Mouse (Mus musculus) cortical plate, adult 2 months (tissue): Measurements from ENCODE around the gene Nars2. TPM values are rescaled to one million over a fixed set of nuclear protein-coding genes. Genes with fewer than 3 reads are reported as not detected.
A peak's percentile ranks its signal among the peaks of the same experiment; 100 is the strongest.

ENCODE experiments used
- H3K27ac ChIP-seq: fragments of 200-500 bp; 2 replicates; pipeline ENCODE4 v1.5.1; 2012; ENCODE audit warnings: low read length, control low read depth, inconsistent platforms; ENCODE audit not compliant: insufficient read depth
- H3K4me1 ChIP-seq: fragments of 200-500 bp; 2 replicates; pipeline ENCODE4 v1.6.1; 2011; ENCODE audit warnings: low read length; ENCODE audit not compliant: control insufficient read depth, insufficient read depth
- H3K4me3 ChIP-seq: fragments of 200-500 bp; 2 replicates; pipeline ENCODE4 v1.5.1; 2011; ENCODE audit warnings: mild to moderate bottlenecking, low read length, control low read depth; ENCODE audit not compliant: insufficient read depth
- CTCF ChIP-seq: fragments of 200-500 bp; IDR thresholded peaks from 2 replicates; pipeline ENCODE4 v1.5.1; 2011; ENCODE audit warnings: mild to moderate bottlenecking, control low read depth, low read length; ENCODE audit not compliant: insufficient read depth; ENCODE audit errors: extremely low read depth
- POLR2A ChIP-seq: fragments of 200-500 bp; IDR thresholded peaks from 2 replicates; pipeline ENCODE4 v1.6.1; 2011; ENCODE audit warnings: mild to moderate bottlenecking, low read length, control low read depth; ENCODE audit not compliant: insufficient read depth; ENCODE audit errors: extremely low read depth
- polyA plus RNA-seq: library from polyadenylated mRNA; depleted of rRNA; stranded (reverse); fragments of >200 nt; gene quantifications from 2 replicates; pipeline ENCODE4 v1.2.3, GENCODE M21; 2012; rRNA removed

Nars2 gene
- 9.5 and 11.8 TPM in 2 replicates for polyA plus RNA-seq

DNA sequence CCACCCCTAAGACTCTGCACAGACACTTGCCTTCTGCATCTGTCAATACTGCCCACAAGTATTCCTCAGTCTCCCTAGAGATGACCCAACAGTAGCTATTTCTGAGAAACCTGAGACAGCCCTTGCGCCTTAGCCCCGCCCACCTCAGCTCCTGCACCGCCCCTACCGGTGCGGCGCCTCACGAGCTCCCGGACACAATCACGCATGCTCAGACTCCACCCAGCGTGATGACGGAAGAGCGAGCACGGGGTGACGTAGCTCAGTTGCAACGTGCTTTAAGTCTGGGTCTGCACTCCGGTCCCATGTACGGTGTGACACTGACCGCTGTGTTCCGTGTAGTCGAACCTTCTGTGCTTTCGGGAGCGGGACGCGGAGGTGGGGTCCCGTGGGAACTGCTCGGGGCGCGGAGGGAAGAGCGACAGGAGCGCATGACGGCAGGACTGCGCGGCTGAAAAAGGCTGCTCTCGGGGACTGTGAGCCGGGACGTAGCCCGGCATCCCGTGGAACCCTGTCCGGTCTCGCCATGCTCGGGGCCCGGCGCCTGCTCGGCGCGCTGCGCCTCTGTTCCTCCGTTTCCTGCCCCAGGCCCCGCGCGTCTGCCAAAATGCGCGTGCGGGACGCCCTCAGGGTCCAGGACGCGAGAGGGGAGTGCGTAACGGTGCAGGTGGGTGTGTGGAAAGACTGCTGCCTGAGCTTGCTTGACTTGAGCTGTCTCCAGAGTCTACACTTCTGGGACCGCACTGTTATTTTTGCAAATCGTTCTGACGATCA, at the start of gene Nars2:
TSS of gene Nars2 (plus strand) at position 225 of the 771 bp plus-strand sequence.
- TF ChIP-seq POLR2A, result peak; percentile 99
- TF ChIP-seq CTCF, result no peak
- H3K27ac ChIP-seq, result peak within 1 kb of the TSS; percentile 36
- H3K4me3 ChIP-seq, result peak within 1 kb of the TSS; percentile 52
- H3K4me1 ChIP-seq, result peaks cover 5% of the 10 kb centered on the region

DNA sequence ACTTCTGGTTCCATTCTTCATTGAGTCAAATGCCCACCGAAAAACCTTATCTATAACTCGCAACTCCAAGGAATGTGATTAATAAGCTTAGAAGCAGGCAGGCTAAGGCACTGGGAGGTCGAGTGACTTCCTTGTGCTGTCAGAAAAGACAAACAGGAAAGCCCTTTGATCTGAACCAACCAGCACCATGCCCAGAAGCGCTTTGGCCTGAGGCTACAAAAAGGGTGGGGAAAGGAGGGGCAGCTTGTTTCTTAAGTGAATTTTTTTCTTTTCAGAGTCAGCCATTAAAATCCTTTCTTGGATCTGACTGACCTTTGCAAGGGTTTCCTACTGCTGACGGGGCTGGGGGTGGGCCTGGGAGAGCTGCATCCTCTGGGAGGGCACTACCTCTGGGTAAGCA, 49.1 kb upstream of the Nars2 start:
- TF ChIP-seq CTCF, result no peak
- TF ChIP-seq POLR2A, result no peak
- Histone ChIP-seq H3K27ac (no peak overlapping the region), H3K4me3 (no peak overlapping the region), H3K4me1 (peaks cover 4% of the 10 kb centered on the region; the same call in 1 of the 2 replicates)

DNA sequence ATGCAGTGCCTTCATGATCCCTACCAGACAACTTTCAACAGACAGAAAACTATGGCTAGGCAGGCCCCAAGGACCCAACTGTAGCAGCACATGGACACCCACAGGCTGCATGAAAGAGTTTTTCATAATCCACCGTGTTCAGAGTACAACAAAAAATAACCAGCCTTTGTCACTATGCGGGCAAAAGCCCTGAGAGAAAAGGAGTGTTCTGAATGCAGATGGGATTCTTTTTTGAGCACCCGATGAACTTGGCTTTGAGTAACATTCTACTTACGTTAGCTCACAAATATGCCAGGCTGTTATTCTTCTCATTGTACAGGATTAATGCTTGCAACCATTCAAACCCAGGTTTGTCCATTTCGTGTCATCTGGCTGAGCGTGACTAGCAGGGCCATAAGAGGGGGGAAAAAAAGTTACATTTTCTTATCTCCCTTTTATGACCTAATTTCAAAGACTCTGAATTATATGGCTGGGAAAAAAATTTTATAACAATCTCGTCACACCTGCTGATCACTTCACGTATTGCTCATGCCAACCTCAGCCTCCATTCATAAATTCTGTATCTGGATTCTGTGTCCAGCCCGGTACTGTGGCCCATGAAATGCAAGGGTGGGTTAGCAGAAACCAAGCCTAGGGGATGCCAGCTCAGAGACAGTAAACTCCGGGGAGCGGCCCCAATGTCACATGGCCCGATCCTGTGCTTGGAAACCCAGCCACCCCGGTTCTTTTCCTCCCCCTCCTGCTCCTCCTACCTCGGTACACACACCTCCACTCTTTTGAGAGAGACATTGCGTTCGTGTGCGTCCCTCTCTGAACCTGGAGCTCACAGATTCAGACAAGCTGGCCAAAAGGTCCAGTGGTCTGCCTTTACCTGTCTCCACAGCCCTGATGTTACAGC, 48.0 kb upstream of the Nars2 start:
- TF ChIP-seq CTCF (no peak), POLR2A (no peak)
- H3K27ac ChIP-seq, result no peak overlapping the region
- H3K4me1 ChIP-seq, result peaks cover 4% of the 10 kb centered on the region; the same call in 1 of the 2 replicates
- no peak overlapping the region for H3K4me3 ChIP-seq

DNA sequence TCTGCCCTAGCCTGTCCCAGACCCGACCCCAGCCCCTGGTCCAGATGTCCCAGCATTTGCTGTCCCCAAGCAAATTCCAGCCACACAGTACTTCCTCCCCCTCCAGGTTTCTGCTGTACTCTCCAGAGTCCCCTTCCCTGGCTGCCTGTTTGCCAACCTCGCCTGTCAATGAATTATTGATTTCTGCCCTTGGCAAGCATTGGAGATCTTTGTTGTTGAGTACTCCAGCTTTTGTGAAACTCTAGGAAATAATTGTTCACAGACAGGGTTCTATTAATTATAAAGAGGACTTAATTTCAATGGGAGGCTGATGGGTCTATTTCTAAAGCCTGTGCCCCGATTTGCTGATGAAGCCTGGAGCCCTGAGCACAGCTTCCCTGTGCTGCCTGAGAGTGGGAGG, 46.9 kb upstream of the Nars2 start:
- TF ChIP-seq CTCF, result no peak
- TF ChIP-seq POLR2A, result no peak
- no peak overlapping the region for H3K27ac ChIP-seq

DNA sequence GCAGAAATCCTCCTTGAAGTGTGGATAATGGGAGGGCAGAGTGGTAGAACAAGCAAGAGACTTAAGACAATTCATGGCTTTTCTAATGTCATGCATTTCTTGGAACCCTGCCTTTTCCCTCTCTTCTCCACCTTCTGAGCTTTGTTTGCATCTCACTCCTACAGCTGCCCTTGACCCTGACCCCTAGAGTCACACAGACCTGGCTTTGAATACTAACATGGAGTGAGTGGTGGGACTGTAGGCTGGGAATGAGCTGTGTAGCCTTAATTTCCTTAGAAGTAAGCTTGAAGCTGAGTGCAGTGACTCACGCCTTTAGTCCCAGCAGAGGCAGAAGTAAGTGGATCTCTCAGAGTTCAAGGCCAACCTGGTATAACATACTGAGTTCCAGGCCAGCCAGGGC, 46.4 kb upstream of the Nars2 start:
- Histone ChIP-seq H3K4me3 (no peak overlapping the region), H3K27ac (no peak overlapping the region), H3K4me1 (peaks cover 4% of the 10 kb centered on the region; the same call in 1 of the 2 replicates)
- TF ChIP-seq POLR2A (no peak), CTCF (no peak)

More for the DNA sequence above, 46.9 kb upstream of the Nars2 start:
- H3K4me1 ChIP-seq, result peaks cover 4% of the 10 kb centered on the region; the same call in 1 of the 2 replicates
- H3K4me3 ChIP-seq, result no peak overlapping the region

DNA sequence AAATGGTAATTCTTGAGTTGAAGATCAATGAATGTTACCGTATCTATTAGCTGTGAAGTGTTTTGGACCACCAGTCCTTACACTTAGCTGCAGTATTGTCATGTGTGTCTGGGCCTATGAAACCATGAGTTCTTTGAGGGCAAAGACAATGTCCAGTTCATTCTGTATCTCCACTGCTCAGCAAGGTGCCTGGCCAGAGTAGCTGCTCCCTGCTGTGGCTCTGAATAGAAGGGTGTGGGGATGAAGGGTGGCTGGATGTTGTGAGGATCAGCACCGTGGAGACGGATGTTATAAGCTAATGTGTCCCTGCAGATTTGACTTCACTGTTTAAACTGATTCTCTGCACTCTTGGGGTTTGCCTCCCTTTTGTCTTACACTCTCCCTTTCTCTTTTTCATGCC, 45.9 kb upstream of the Nars2 start:
- Histone ChIP-seq H3K4me3 (no peak overlapping the region), H3K4me1 (peaks cover 4% of the 10 kb centered on the region; the same call in 1 of the 2 replicates), H3K27ac (no peak overlapping the region)
- TF ChIP-seq CTCF, result no peak
- no peak for TF ChIP-seq POLR2A

DNA sequence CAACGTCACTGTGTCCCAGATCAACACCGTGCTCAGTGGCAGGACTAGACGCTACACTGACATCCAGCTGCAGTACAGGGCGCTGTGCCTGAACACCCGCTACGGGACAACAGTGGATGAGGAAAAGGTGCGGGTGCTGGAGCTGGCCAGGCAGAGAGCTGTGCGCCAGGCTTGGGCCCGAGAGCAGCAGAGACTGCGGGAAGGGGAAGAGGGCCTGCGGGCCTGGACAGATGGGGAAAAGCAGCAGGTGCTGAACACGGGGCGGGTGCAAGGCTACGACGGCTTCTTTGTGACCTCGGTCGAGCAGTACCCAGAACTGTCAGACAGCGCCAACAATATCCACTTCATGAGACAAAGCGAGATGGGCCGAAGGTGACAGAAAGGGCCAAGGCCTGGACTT, 45.1 kb upstream of the Nars2 start:
- Histone ChIP-seq H3K4me3 (no peak overlapping the region), H3K4me1 (peaks cover 4% of the 10 kb centered on the region; the same call in 1 of the 2 replicates), H3K27ac (no peak overlapping the region)
- TF ChIP-seq POLR2A, result no peak
- no peak for TF ChIP-seq CTCF

DNA sequence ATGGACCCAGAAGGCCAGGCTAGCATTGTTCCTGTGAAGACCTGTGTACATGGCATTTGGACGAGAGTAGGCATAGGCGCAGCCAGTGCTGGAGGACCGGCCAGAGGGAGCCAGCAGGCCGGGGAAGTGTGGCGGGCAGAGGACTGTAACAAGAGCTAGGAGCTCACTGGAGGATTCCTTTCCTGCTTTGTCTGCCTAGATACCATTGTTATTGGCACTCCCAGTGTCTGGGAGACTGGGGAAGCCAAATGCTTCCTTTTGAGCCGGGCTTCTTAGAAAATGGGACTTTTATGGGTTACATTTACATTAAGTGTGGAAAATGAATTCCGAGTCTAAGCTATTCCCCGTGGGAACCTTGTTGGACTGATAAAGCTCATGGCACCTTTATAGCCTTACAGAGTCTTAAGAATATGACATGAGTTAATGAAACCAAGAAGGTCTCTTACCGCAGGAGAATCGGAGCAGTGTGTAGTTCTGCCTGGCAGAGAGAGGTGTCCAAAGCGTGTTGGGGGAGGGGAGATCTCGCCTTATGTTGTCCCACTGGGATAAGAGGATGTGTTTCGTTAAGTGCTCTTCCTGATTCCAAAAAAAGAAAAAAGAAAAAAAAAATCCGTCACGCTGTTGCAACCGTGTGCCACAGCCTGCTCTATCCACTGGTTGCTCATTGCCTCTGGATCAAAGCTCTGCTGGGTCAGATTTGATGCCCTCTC, 43.2 kb upstream of the Nars2 start:
- no peak for TF ChIP-seq POLR2A
- TF ChIP-seq CTCF, result no peak
- no peak overlapping the region for H3K27ac ChIP-seq
- H3K4me3 ChIP-seq, result no peak overlapping the region
- H3K4me1 ChIP-seq, result no peaks in the 10 kb centered on the region; the same call in 1 of the 2 replicates

DNA sequence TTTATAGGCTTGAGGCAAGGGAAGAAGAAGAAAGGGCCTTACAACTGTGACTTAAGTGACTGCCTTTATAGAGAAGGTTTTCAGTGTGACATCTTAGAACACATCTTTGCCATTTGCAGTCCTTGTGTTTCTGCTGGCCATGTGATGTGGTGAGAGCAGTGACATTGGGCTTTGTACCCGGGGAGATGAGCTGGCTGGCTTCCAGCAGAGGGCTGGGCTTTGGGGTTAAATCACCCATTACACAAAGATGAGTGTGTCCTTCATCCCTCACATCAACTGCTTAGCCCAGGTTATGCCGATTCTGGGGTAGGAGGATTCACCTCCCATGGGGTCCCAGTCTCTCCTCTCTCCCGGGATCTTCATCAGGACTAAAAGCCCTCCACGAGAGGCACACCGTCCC, 41.4 kb upstream of the Nars2 start:
- TF ChIP-seq POLR2A (no peak), CTCF (no peak)
- Histone ChIP-seq H3K4me1 (no peaks in the 10 kb centered on the region), H3K27ac (no peak overlapping the region), H3K4me3 (no peak overlapping the region)
